Mouse (Mus musculus): Measurements from ENCODE around the gene Col6a4. TPM values are rescaled to one million over a fixed set of nuclear protein-coding genes. Genes with fewer than 3 reads are reported as not detected.

Col6a4 gene
- 13.1 TPM for polyA plus RNA-seq (2014; fragmentation: Illumina TruSeq; extraction: RNeasy Lipid Tissue Mini Kit (QIAGEN cat#74804); ENCODE audit: low replicate concordance)

DNA sequence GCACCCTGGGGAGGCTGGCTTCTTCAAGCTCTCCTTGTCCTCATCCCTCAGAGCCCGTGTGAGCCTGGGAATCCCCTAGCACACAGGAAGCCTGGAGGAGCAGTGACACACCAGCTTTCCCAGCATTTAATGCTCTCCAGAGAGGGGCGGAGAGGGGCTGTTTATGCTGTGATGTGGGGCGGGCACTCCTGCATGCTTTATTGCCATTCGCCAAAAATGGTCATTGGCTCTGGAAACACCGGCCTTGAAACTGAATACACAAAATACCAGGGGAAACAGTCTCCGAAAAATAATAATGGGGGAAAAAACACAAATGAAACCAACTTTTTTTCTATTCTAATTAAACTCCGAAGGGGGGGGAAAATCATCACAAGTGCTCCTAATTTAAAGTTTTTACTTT is at the start of gene Col6a4:
Col6a4 (minus strand) TSS at position 101 of the 400 bp plus-strand sequence.

DNA sequence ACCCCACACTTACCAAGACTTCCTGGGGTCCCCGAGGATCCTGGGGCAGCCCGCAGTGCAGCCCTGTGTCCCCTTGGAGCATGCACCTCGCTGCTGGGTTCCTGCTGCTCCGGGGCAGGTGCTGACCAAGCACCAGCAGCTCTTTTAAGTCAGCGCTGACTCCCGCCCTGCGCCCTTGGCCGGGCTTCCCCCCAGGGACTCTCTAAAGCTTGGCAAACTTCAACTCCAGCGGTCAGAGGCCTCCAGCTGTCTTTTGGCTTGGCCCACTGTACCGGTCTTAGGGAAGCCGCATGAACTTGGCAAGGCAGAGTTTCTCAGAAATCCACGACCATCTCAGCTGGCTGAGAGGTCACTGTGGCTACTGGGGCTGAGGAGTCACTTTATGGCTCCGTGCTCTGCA is 136.1 kb downstream of the Col6a4 start, which contains the start of gene Col6a5:
Col6a5 (minus strand) TSS at position 111 of the 400 bp plus-strand sequence.

Other genes starting within 250 kb of the Col6a4 start
- 7.5 TPM for gene Col6a5, start 136.1 kb downstream of the Col6a4 start, polyA plus RNA-seq (2014; fragmentation: Illumina TruSeq; extraction: RNeasy Lipid Tissue Mini Kit (QIAGEN cat#74804); ENCODE audit: low replicate concordance)
- 1.3 TPM for gene Glyctk, start 61.4 kb upstream of the Col6a4 start, polyA plus RNA-seq (2014; fragmentation: Illumina TruSeq; extraction: RNeasy Lipid Tissue Mini Kit (QIAGEN cat#74804); ENCODE audit: low replicate concordance)
- gene Wdr82, start 74.1 kb upstream of the Col6a4 start, polyA plus RNA-seq (2014; fragmentation: Illumina TruSeq; extraction: RNeasy Lipid Tissue Mini Kit (QIAGEN cat#74804); ENCODE audit: low replicate concordance) = 71.1 TPM
- 0.78 TPM for gene Ppm1m, start 103.0 kb upstream of the Col6a4 start, polyA plus RNA-seq (2014; fragmentation: Illumina TruSeq; extraction: RNeasy Lipid Tissue Mini Kit (QIAGEN cat#74804); ENCODE audit: low replicate concordance)
- not detected for gene Twf2, start 106.3 kb upstream of the Col6a4 start, polyA plus RNA-seq (2014; fragmentation: Illumina TruSeq; extraction: RNeasy Lipid Tissue Mini Kit (QIAGEN cat#74804); ENCODE audit: low replicate concordance)
- not detected for gene Tlr9, start 125.8 kb upstream of the Col6a4 start, polyA plus RNA-seq (2014; fragmentation: Illumina TruSeq; extraction: RNeasy Lipid Tissue Mini Kit (QIAGEN cat#74804); ENCODE audit: low replicate concordance)
- gene Alas1, start 151.9 kb upstream of the Col6a4 start, polyA plus RNA-seq (2014; fragmentation: Illumina TruSeq; extraction: RNeasy Lipid Tissue Mini Kit (QIAGEN cat#74804); ENCODE audit: low replicate concordance) = 43.5 TPM
- 0.37 TPM for gene Poc1a, start 184.3 kb upstream of the Col6a4 start, polyA plus RNA-seq (2014; fragmentation: Illumina TruSeq; extraction: RNeasy Lipid Tissue Mini Kit (QIAGEN cat#74804); ENCODE audit: low replicate concordance)